Mouse (Mus musculus): ENCODE data around the gene Arl6. TPM values are rescaled to one million over a fixed set of nuclear protein-coding genes. Genes with fewer than 3 reads are reported as not detected.

Gene Arl6
- total and polyA plus RNA-seq, 3 experiments = 0.23 to 0.77 TPM; not detected in 1

GRCm38 (mm10) chr16:59597256-59597655 lies 41.9 kb downstream of the Arl6 start:
- no peak for DNase-seq (ENCODE audit: extremely low read depth)
- H3K27me3 ChIP-seq (replicated peaks) = no peaks in the 10 kb centered on the region
- no peaks in the 10 kb centered on the region for H3K79me2 ChIP-seq (replicated peaks; ENCODE audit: control insufficient read depth, extremely low read depth, insufficient read depth, poor library complexity, severe bottlenecking)
- no peak overlapping the region for H3K4me2 ChIP-seq (ENCODE audit: insufficient read depth, low read depth, poor library complexity, severe bottlenecking)
- TF ChIP-seq USF2 (conservative IDR thresholded peaks at IDR 0.05; ENCODE audit: low read depth, low read length) = no peak
- TF ChIP-seq ETS1 (conservative IDR thresholded peaks at IDR 0.05; ENCODE audit: low read depth, low read length) = no peak
- no peak for TF ChIP-seq RAD21 (IDR thresholded peaks at IDR 0.05; ENCODE audit: low read depth, low read length)
- no peak for TF ChIP-seq TCF12 (IDR thresholded peaks at IDR 0.05; ENCODE audit: low read depth, low read length)
- TF ChIP-seq USF1 (IDR thresholded peaks at IDR 0.05; ENCODE audit: low read depth, low read length) = no peak
- no peak for TF ChIP-seq ZC3H11A (IDR thresholded peaks at IDR 0.05; ENCODE audit: low read depth, low read length)
- TF ChIP-seq RCOR1 (conservative IDR thresholded peaks at IDR 0.05; ENCODE audit: low read depth, low read length) = no peak
- TF ChIP-seq NRF1 (IDR thresholded peaks at IDR 0.05; ENCODE audit: low read depth, low read length) = no peak
- TF ChIP-seq E2F4 (IDR thresholded peaks at IDR 0.05; ENCODE audit: insufficient replicate concordance, low read depth, low read length) = no peak
- TF ChIP-seq MAFK (IDR thresholded peaks at IDR 0.05; ENCODE audit: insufficient replicate concordance, low read length) = no peak
- no peak for TF ChIP-seq ELF1 (IDR thresholded peaks at IDR 0.05; ENCODE audit: low read depth, low read length)
- no peak for TF ChIP-seq MAZ (IDR thresholded peaks at IDR 0.05; ENCODE audit: low read depth, low read length)
- peaks cover 13% of the 10 kb centered on the region for H3K9me3 ChIP-seq (replicated peaks; ENCODE audit: low read length)
- H3K36me3 ChIP-seq (replicated peaks in 1 of 2; ENCODE audit: control insufficient read depth in 1 of 2, insufficient read depth in 1 of 2, low read length in 1 of 2) = no peaks in the 10 kb centered on the region
- in situ Hi-C loops (cut with MboI; ENCODE audit: low pct_ligation_motif_present, low pct_unique_long_range_greater_than_20kb, low sequenced_read_pairs) = no loop called here
- dilution Hi-C loops (cut with MboI; ENCODE audit: extremely low pct_ligation_motif_present, extremely low pct_unique_long_range_greater_than_20kb, low sequenced_read_pairs) = no loop called here
- no peak overlapping the region for H3K27ac ChIP-seq (ENCODE audit: insufficient read depth, low read depth)
- H3K9ac ChIP-seq (ENCODE audit: insufficient read depth, low read depth) = no peak overlapping the region
- H3K4me3 ChIP-seq (replicated peaks in 1 of 3; ENCODE audit: low read depth in 2 of 3, low read length in 2 of 3, poor library complexity in 1 of 3) = no peak overlapping the region
- H3K4me1 ChIP-seq (ENCODE audit: control insufficient read depth in 1 of 2, insufficient read depth in 2 of 2) = peaks cover 0 to 4% of the 10 kb centered on the region in 2 experiments; a peak in 1 of 4 replicates

- peaks cover 4% of the 10 kb centered on the region for H3K9me3 ChIP-seq (replicated peaks; ENCODE audit: low read length)
- TF ChIP-seq MAFK (IDR thresholded peaks at IDR 0.05; ENCODE audit: insufficient replicate concordance, low read length) (no peak), GABPA (IDR thresholded peaks at IDR 0.05; ENCODE audit: insufficient replicate concordance, low read depth, low read length) (no peak), MAZ (IDR thresholded peaks at IDR 0.05; ENCODE audit: low read depth, low read length) (no peak), PAX5 (IDR thresholded peaks at IDR 0.05; ENCODE audit: low read length) (no peak), USF1 (IDR thresholded peaks at IDR 0.05; ENCODE audit: low read depth, low read length) (no peak), ZKSCAN1 (IDR thresholded peaks at IDR 0.05; ENCODE audit: borderline replicate concordance, low read depth, low read length) (no peak), NELFE (IDR thresholded peaks at IDR 0.05; ENCODE audit: low read depth, low read length) (no peak), E2F4 (IDR thresholded peaks at IDR 0.05; ENCODE audit: insufficient replicate concordance, low read depth, low read length) (no peak), TBP (conservative IDR thresholded peaks at IDR 0.05; ENCODE audit: low read depth, low read length) (no peak), SMC3 (IDR thresholded peaks at IDR 0.05; ENCODE audit: low read depth, low read length) (no peak), BHLHE40 (IDR thresholded peaks at IDR 0.05; ENCODE audit: low read depth, low read length) (no peak), USF2 (conservative IDR thresholded peaks at IDR 0.05; ENCODE audit: low read depth, low read length) (no peak), HCFC1 (IDR thresholded peaks at IDR 0.05; ENCODE audit: low read depth, low read length) (no peak), SIN3A (IDR thresholded peaks at IDR 0.05; ENCODE audit: low read length) (no peak)
- no peaks in the 10 kb centered on the region for H3K27me3 ChIP-seq (replicated peaks)
- H3K4me3 ChIP-seq (replicated peaks in 1 of 3; ENCODE audit: low read depth in 2 of 3, low read length in 2 of 3, poor library complexity in 1 of 3) = no peak overlapping the region
- no peak overlapping the region for H3K27ac ChIP-seq (ENCODE audit: insufficient read depth, low read depth)
- DNase-seq (ENCODE audit: extremely low read depth) = no peak
- in situ Hi-C loops (cut with MboI; ENCODE audit: low pct_ligation_motif_present, low pct_unique_long_range_greater_than_20kb, low sequenced_read_pairs) (no loop called here), dilution Hi-C loops (cut with MboI; ENCODE audit: extremely low pct_ligation_motif_present, extremely low pct_unique_long_range_greater_than_20kb, low sequenced_read_pairs) (no loop called here)
- no peaks in the 10 kb centered on the region; a peak in 1 of 4 replicates for H3K4me1 ChIP-seq (ENCODE audit: control insufficient read depth in 1 of 2, insufficient read depth in 2 of 2)
- no peak overlapping the region for H3K4me2 ChIP-seq (ENCODE audit: insufficient read depth, low read depth, poor library complexity, severe bottlenecking)
- H3K36me3 ChIP-seq (replicated peaks in 1 of 2; ENCODE audit: control insufficient read depth in 1 of 2, insufficient read depth in 1 of 2, low read length in 1 of 2) = no peaks in the 10 kb centered on the region
- H3K9ac ChIP-seq (ENCODE audit: insufficient read depth, low read depth) = no peak overlapping the region
- H3K79me2 ChIP-seq (replicated peaks; ENCODE audit: control insufficient read depth, extremely low read depth, insufficient read depth, poor library complexity, severe bottlenecking) = no peaks in the 10 kb centered on the region
These were observed 44.5 kb downstream of the Arl6 start for GRCm38 (mm10) chr16:59594714-59595113.

Data from CH12.LX (cell line).